Mouse (Mus musculus) stomach, embryonic 14.5 days (tissue): ENCODE measurements around the gene Galnt5. TPM values are rescaled to one million over a fixed set of nuclear protein-coding genes. Genes with fewer than 3 reads are reported as not detected.

Experiments
- ATAC-seq: fragments of 200-750 bp; cut with Nextera tagmentation; 2 replicates; pipeline ENCODE4 v1.8.0; 2017; ENCODE audit warnings: low read depth, moderate TSS enrichment; ENCODE audit not compliant: insufficient number of reproducible peaks, insufficient read depth, low FRiP score
- H3K27ac ChIP-seq: fragments of 300-500 bp; sonication (generic); 2 replicates; pipeline ENCODE4 v1.5.1; 2014; ENCODE audit warnings: mild to moderate bottlenecking, low read length, moderate library complexity, mixed read lengths
- H3K27me3 ChIP-seq: fragments of 300-500 bp; sonication (generic); 2 replicates; pipeline ENCODE4 v1.6.1; 2014; ENCODE audit warnings: low read length, control low read depth, mixed read lengths; ENCODE audit not compliant: control insufficient read depth, insufficient read depth
- H3K36me3 ChIP-seq: fragments of 300-500 bp; sonication (generic); 2 replicates; pipeline ENCODE4 v1.6.1; 2014; ENCODE audit warnings: mild to moderate bottlenecking, control low read depth, low read length, moderate library complexity, mixed read lengths; ENCODE audit not compliant: control insufficient read depth, insufficient read depth
- H3K4me1 ChIP-seq: fragments of 300-500 bp; sonication (generic); 2 replicates; pipeline ENCODE4 v1.6.1; 2014; ENCODE audit warnings: low read length, control low read depth, mixed read lengths; ENCODE audit not compliant: control insufficient read depth, insufficient read depth
- H3K4me2 ChIP-seq: fragments of 300-500 bp; sonication (generic); replicated peaks from 2 replicates; pipeline ENCODE4 v1.6.1; 2014; ENCODE audit warnings: low read depth, low read length, control low read depth
- H3K4me3 ChIP-seq: fragments of 300-500 bp; sonication (generic); 2 replicates; pipeline ENCODE4 v1.5.1; 2014; ENCODE audit warnings: low read depth, low read length, control low read depth
- H3K9ac ChIP-seq: fragments of 300-500 bp; sonication (generic); replicated peaks from 2 replicates; pipeline ENCODE4 v1.6.1; 2014; ENCODE audit warnings: low read depth, mild to moderate bottlenecking, control low read depth, low read length, moderate library complexity, mixed read lengths
- H3K9me3 ChIP-seq: fragments of 300-500 bp; sonication (generic); 2 replicates; pipeline ENCODE4 v1.6.1; 2016; ENCODE audit warnings: low read depth, low read length, control low read depth; ENCODE audit not compliant: control insufficient read depth
- WGBS: fragments of 180-500 bp; shearing (Covaris S2); extraction: QIAGEN DNeasy Blood & Tissue Kit; methylation state at CpG from one replicate; pipeline ENCODE4 v1.1.7; 2014; 5-methylcytosine and 5-hydroxymethylcytosine counted together
- polyA plus RNA-seq: library from polyadenylated mRNA; unstranded; fragments of >200 nt; fragmentation: Nextera tagmentation; extraction: Ambion mirVana; gene quantifications from 2 replicates; pipeline ENCODE4 v1.2.1, GENCODE M21; 2014

The Galnt5 gene
- 2.9 and 3.7 TPM in 2 replicates for polyA plus RNA-seq

- Histone ChIP-seq H3K4me3 (peak within 1 kb of the TSS; percentile 5), H3K9ac (0 out of 2 replicates have a peak within 1 kb of the TSS, but pooled peaks have one; percentile 10), H3K9me3 (no peaks in the 10 kb centered on the region), H3K4me1 (peaks cover 6% of the 10 kb centered on the region; the same call in 1 of the 2 replicates), H3K36me3 (no peaks in the 10 kb centered on the region), H3K27me3 (no peaks in the 10 kb centered on the region), H3K27ac (no peak within 1 kb of the TSS), H3K4me2 (peak within 1 kb of the TSS; percentile 30)
- peak; percentile 40 for ATAC-seq
- WGBS, result 23% methylated on average over 12 of the region's 12 CpGs
These were observed at the start of gene Galnt5 for GRCm38 (mm10) chr2:57997752-57998430. Gene Galnt5, plus strand, starts transcription at chr2:57997884.

GRCm38 (mm10) chr2:57951620-57952019, 46.1 kb upstream of the Galnt5 start:
- Histone ChIP-seq H3K4me1 (no peaks in the 10 kb centered on the region), H3K27ac (no peak overlapping the region), H3K9ac (no peak overlapping the region), H3K4me3 (no peak overlapping the region), H3K9me3 (no peaks in the 10 kb centered on the region), H3K36me3 (no peaks in the 10 kb centered on the region), H3K4me2 (no peak overlapping the region), H3K27me3 (no peaks in the 10 kb centered on the region)
- 55% methylated on average over 2 of the region's 2 CpGs for WGBS
- ATAC-seq, result no peak

- H3K4me2 ChIP-seq, result no peak overlapping the region
- H3K4me1 ChIP-seq, result no peaks in the 10 kb centered on the region
- no peak overlapping the region for H3K4me3 ChIP-seq
- no peaks in the 10 kb centered on the region for H3K9me3 ChIP-seq
- no peak overlapping the region for H3K9ac ChIP-seq
- 85% methylated on average over 5 of the region's 5 CpGs for WGBS
- ATAC-seq, result no peak
- no peak overlapping the region for H3K27ac ChIP-seq
- no peaks in the 10 kb centered on the region for H3K36me3 ChIP-seq
- H3K27me3 ChIP-seq, result no peaks in the 10 kb centered on the region
These were observed 36.9 kb upstream of the Galnt5 start for GRCm38 (mm10) chr2:57960786-57961185.

- H3K9me3 ChIP-seq, result no peaks in the 10 kb centered on the region
- no peak overlapping the region for H3K9ac ChIP-seq
- H3K36me3 ChIP-seq, result no peaks in the 10 kb centered on the region
- H3K4me2 ChIP-seq, result no peak overlapping the region
- no peak overlapping the region for H3K4me3 ChIP-seq
- ATAC-seq, result no peak
- H3K27me3 ChIP-seq, result no peaks in the 10 kb centered on the region
- no peak overlapping the region for H3K27ac ChIP-seq
- no peaks in the 10 kb centered on the region for H3K4me1 ChIP-seq
These were observed 15.4 kb upstream of the Galnt5 start for GRCm38 (mm10) chr2:57982248-57982647.

GRCm38 (mm10) chr2:57991084-57991483, 6.6 kb upstream of the Galnt5 start:
- no peak for ATAC-seq
- no peak overlapping the region for H3K9ac ChIP-seq
- no peaks in the 10 kb centered on the region for H3K27me3 ChIP-seq
- no peak overlapping the region for H3K27ac ChIP-seq
- no peak overlapping the region for H3K4me2 ChIP-seq
- H3K9me3 ChIP-seq, result no peaks in the 10 kb centered on the region
- WGBS, result 88% methylated on average over 2 of the region's 2 CpGs
- H3K4me1 ChIP-seq, result no peaks in the 10 kb centered on the region
- no peak overlapping the region for H3K4me3 ChIP-seq
- no peaks in the 10 kb centered on the region for H3K36me3 ChIP-seq

GRCm38 (mm10) chr2:58001497-58001896, 3.8 kb downstream of the Galnt5 start:
- WGBS, result 19% methylated on average over 3 of the region's 3 CpGs
- H3K36me3 ChIP-seq, result no peaks in the 10 kb centered on the region
- H3K9ac ChIP-seq, result no peak overlapping the region
- no peak overlapping the region for H3K4me2 ChIP-seq
- H3K9me3 ChIP-seq, result no peaks in the 10 kb centered on the region
- no peaks in the 10 kb centered on the region for H3K27me3 ChIP-seq
- ATAC-seq, result peak; percentile 79
- H3K4me1 ChIP-seq, result peaks cover 6% of the 10 kb centered on the region; the same call in 1 of the 2 replicates
- no peak overlapping the region for H3K4me3 ChIP-seq
- H3K27ac ChIP-seq, result no peak overlapping the region; the same call in 1 of the 2 replicates

GRCm38 (mm10) chr2:58007081-58007480, 9.4 kb downstream of the Galnt5 start:
- Histone ChIP-seq H3K4me2 (no peak overlapping the region), H3K9me3 (no peaks in the 10 kb centered on the region), H3K27ac (no peak overlapping the region), H3K9ac (no peak overlapping the region), H3K27me3 (no peaks in the 10 kb centered on the region), H3K36me3 (no peaks in the 10 kb centered on the region), H3K4me1 (no peaks in the 10 kb centered on the region), H3K4me3 (no peak overlapping the region)
- no peak for ATAC-seq
- WGBS, result 93% methylated on average over 5 of the region's 5 CpGs

GRCm38 (mm10) chr2:58023556-58023955, 25.9 kb downstream of the Galnt5 start:
- Histone ChIP-seq H3K9ac (no peak overlapping the region), H3K4me2 (no peak overlapping the region), H3K27me3 (no peaks in the 10 kb centered on the region), H3K9me3 (no peaks in the 10 kb centered on the region), H3K36me3 (no peaks in the 10 kb centered on the region), H3K27ac (no peak overlapping the region), H3K4me3 (no peak overlapping the region), H3K4me1 (no peaks in the 10 kb centered on the region)
- WGBS, result 83% methylated on average over 6 of the region's 6 CpGs
- ATAC-seq, result no peak

- Histone ChIP-seq H3K4me1 (no peaks in the 10 kb centered on the region), H3K27me3 (no peaks in the 10 kb centered on the region), H3K4me2 (no peak overlapping the region), H3K4me3 (no peak overlapping the region), H3K9ac (no peak overlapping the region), H3K27ac (no peak overlapping the region), H3K9me3 (no peaks in the 10 kb centered on the region), H3K36me3 (no peaks in the 10 kb centered on the region)
- 75% methylated on average over 5 of the region's 5 CpGs for WGBS
- ATAC-seq, result no peak
These were observed 29.1 kb downstream of the Galnt5 start for GRCm38 (mm10) chr2:58026740-58027139.
